Mouse (Mus musculus): ENCODE measurements around the gene Lamtor4. TPM values are rescaled to one million over a fixed set of nuclear protein-coding genes. Genes with fewer than 3 reads are reported as not detected.
A peak's percentile ranks its signal among the peaks of the same experiment; 100 is the strongest.
"Not testable (repeated sequence)": the region's sequence is repeated elsewhere in the genome, so short reads cannot be mapped to it uniquely, and the experiment has no call there.

Lamtor4 gene
- polyA plus RNA-seq (2015; fragmentation: Nextera tagmentation; extraction: Ambion mirVana): 77.6 and 87.0 TPM in 2 replicates

DNA sequence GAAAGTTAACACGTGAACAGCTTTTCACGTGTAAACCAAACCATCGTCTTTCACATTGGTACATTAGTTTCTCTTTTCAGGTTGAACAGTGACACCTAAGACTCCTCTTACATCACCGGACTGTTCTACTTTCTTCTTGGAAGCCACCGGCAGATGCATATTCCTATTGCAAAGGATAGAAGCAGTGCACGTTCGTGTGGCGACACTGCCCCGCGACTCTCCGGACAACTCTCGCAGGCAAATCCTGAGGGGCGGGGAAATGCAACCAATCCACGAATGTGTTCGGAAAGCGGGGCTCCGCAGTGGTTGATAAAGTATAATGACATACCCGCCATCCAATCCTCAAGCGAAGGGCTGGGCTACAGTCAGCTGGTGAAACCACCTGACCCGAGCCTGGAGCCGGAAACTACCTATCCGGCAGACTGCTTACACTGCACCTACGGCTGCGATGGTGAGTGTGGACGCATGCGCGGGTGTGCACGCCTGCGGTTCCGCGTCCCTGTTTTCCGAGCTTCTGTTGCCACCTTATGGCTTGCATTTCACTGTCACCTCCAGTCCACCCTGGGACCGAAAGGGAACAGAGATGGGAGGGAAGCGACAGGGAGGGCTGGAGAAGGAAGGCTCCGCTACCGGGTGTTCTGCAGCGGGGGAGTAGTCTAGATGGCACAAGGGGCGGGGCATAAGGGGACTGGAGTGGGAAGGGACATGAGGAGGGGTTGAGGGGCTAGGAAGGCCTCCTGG, at the start of gene Lamtor4:
Gene Lamtor4, plus strand, starts transcription at position 130 of the 741 bp plus-strand sequence.
- Histone ChIP-seq H3K9ac (ENCODE audit: low read depth, low read length) (peak within 1 kb of the TSS; percentile 63), H3K4me2 (ENCODE audit: low read length) (peak within 1 kb of the TSS; percentile 71), H3K4me3 (replicated peaks; ENCODE audit: low read depth, low read length) (peak within 1 kb of the TSS; percentile 63), H3K36me3 (ENCODE audit: insufficient read depth, low read length) (peaks cover 13% of the 10 kb centered on the region), H3K27me3 (ENCODE audit: insufficient read depth, low read length) (no peaks in the 10 kb centered on the region), H3K27ac (peak within 1 kb of the TSS; percentile 68), H3K4me1 (replicated peaks; ENCODE audit: insufficient read depth, low read length) (0 out of 2 replicates have a peak, but pooled peaks cover 4% of the 10 kb centered on the region), H3K9me3 (replicated peaks; ENCODE audit: low read length) (no peaks in the 10 kb centered on the region)
- ATAC-seq (replicated peaks; ENCODE audit: low FRiP score, low read depth) (peak; percentile 100), DNase-seq (ENCODE audit: low spot score) (peak; percentile 98)
- TF ChIP-seq CTCF (IDR thresholded peaks at IDR 0.05; ENCODE audit: low read depth): peak; percentile 58
- WGBS: under 1% methylated on average over 38 of the region's 38 CpGs

DNA sequence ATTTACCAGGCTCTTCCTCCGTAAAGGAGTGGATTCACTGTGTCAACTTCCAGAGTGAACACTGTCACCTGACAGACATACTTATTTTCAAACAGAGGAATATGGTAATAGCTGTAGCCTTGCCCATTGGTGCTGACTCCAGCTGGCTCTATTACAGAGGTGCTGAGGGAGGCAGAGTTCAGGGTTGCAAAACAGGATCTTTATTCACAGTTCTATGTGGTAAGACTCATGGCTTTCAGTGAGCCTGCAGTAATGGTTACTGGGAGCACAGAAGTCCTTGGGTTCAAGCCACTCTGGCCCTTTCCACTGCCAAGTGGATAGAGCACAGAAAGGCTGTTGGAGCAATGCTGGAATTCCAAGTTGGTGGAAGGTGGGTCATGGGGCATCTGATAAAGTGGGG, 48.0 kb upstream of the Lamtor4 start:
- DNase-seq (ENCODE audit: low spot score) (no peak), ATAC-seq (replicated peaks; ENCODE audit: low FRiP score, low read depth) (no peak)
- Histone ChIP-seq H3K9ac (ENCODE audit: low read depth, low read length) (no peak overlapping the region), H3K27ac (no peak overlapping the region), H3K4me3 (replicated peaks; ENCODE audit: low read depth, low read length) (no peak overlapping the region), H3K27me3 (ENCODE audit: insufficient read depth, low read length) (no peaks in the 10 kb centered on the region), H3K4me2 (ENCODE audit: low read length) (no peak overlapping the region), H3K36me3 (ENCODE audit: insufficient read depth, low read length) (no peaks in the 10 kb centered on the region), H3K4me1 (replicated peaks; ENCODE audit: insufficient read depth, low read length) (no peaks in the 10 kb centered on the region), H3K9me3 (replicated peaks; ENCODE audit: low read length) (no peaks in the 10 kb centered on the region)
- no peak for TF ChIP-seq CTCF (IDR thresholded peaks at IDR 0.05; ENCODE audit: low read depth)
- 87% methylated on average over 1 of the region's 1 CpGs for WGBS

DNA sequence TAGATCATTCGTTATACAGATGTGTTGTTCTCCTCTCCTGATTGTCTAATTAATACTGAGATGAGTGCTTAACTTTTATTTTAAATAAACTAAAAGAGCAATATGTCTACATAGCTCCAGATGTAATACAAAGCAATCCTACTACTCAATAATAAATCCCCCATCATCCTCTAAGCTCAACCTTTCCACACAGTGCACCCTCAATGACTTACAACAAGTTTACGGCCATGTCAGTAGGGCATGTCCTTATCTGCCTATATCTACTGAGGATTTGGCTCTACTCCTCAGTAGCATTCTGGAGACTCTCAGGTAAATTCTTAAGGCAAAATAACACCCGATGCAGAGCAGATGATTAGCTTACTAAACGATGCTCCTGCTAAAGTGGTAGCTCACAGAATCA, 47.4 kb upstream of the Lamtor4 start:
- no peaks in the 10 kb centered on the region for H3K36me3 ChIP-seq (ENCODE audit: insufficient read depth, low read length)
- ATAC-seq (replicated peaks; ENCODE audit: low FRiP score, low read depth) (no peak), DNase-seq (ENCODE audit: low spot score) (no peak)
- 85% methylated on average over 4 of the region's 4 CpGs for WGBS
- no peaks in the 10 kb centered on the region for H3K4me1 ChIP-seq (replicated peaks; ENCODE audit: insufficient read depth, low read length)
- H3K27ac ChIP-seq: no peak overlapping the region
- H3K4me3 ChIP-seq (replicated peaks; ENCODE audit: low read depth, low read length): no peak overlapping the region
- H3K4me2 ChIP-seq (ENCODE audit: low read length): no peak overlapping the region
- no peak for TF ChIP-seq CTCF (IDR thresholded peaks at IDR 0.05; ENCODE audit: low read depth)
- H3K27me3 ChIP-seq (ENCODE audit: insufficient read depth, low read length): no peaks in the 10 kb centered on the region
- no peaks in the 10 kb centered on the region for H3K9me3 ChIP-seq (replicated peaks; ENCODE audit: low read length)
- H3K9ac ChIP-seq (ENCODE audit: low read depth, low read length): no peak overlapping the region

DNA sequence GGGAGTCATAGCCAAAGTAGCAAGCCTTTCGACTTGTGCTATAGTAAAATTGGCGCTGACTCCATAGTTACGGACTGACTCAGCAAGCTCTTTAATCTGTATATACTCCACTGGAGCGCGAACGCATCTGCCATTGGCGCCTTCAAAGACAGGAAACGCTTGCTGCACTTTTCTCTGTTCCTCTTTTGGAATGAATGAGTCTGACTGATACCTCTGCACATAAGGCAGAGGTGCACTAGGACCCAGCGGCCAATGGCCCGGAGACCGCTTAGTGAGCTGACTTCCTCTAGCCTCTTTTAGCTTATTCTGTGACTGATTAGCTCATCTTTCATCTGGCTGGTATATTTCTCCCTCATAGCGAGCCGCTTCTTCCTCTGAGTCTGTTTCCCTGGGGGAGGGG, 38.6 kb upstream of the Lamtor4 start:
- H3K4me1 ChIP-seq (replicated peaks; ENCODE audit: insufficient read depth, low read length); H3K4me3 ChIP-seq (replicated peaks; ENCODE audit: low read depth, low read length); ATAC-seq (replicated peaks; ENCODE audit: low FRiP score, low read depth); H3K4me2 ChIP-seq (ENCODE audit: low read length); H3K9ac ChIP-seq (ENCODE audit: low read depth, low read length); DNase-seq (ENCODE audit: low spot score); H3K27me3 ChIP-seq (ENCODE audit: insufficient read depth, low read length); H3K9me3 ChIP-seq (replicated peaks; ENCODE audit: low read length); H3K27ac ChIP-seq; H3K36me3 ChIP-seq (ENCODE audit: insufficient read depth, low read length): not testable (repeated sequence)
- WGBS: 96% methylated on average over 13 of the region's 13 CpGs

DNA sequence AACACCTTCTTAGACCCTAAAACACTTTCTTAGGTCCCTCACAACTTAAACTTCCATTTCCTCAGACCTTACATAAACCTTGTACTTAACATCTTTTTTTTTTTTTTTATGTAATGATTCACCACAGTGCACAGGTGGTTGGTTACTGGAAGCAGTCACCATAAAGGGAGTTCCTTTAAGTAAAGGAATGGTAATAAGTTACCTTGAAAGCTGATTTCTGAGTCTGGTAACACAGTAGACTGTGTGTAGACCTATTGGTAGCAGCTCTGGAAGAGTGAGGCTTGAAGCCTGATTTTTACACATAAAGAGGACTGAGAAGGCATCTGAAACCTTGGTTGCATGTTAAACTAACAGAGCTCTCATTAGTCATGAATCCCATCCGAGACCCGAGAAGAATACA, 35.4 kb upstream of the Lamtor4 start:
- 0% methylated on average over 2 of the region's 2 CpGs for WGBS
- no peaks in the 10 kb centered on the region for H3K4me1 ChIP-seq (replicated peaks; ENCODE audit: insufficient read depth, low read length)
- peak; percentile 71; the same call in 1 of the 2 replicates for ATAC-seq (replicated peaks; ENCODE audit: low FRiP score, low read depth)
- TF ChIP-seq CTCF (IDR thresholded peaks at IDR 0.05; ENCODE audit: low read depth): no peak
- H3K4me2 ChIP-seq (ENCODE audit: low read length): no peak overlapping the region
- H3K36me3 ChIP-seq (ENCODE audit: insufficient read depth, low read length): no peaks in the 10 kb centered on the region
- H3K9ac ChIP-seq (ENCODE audit: low read depth, low read length): no peak overlapping the region
- H3K27ac ChIP-seq: peak overlapping the region; percentile 65
- H3K4me3 ChIP-seq (replicated peaks; ENCODE audit: low read depth, low read length): no peak overlapping the region
- peak; percentile 14 for DNase-seq (ENCODE audit: low spot score)
- no peaks in the 10 kb centered on the region for H3K9me3 ChIP-seq (replicated peaks; ENCODE audit: low read length)
- no peaks in the 10 kb centered on the region for H3K27me3 ChIP-seq (ENCODE audit: insufficient read depth, low read length)

DNA sequence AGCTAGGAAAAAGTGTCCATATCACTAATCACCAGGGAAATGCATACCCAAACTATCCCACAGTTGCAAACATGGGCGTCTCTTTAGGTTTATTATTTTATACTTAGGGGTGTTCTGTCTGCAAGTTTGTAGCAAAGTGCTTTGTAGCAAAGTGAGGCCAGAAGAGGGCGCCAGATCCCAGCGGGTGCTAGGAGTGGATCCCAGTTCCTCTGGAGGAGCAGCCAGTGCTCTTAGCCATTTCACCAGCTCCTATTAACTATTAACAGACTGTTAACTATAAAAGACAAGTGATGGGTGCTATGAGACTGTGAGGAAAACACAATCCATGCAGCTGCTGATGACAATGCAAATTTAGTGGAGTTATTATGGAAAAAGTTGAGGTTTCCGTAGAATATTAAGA, 33.2 kb upstream of the Lamtor4 start:
- Histone ChIP-seq H3K9ac (ENCODE audit: low read depth, low read length) (no peak overlapping the region), H3K4me3 (replicated peaks; ENCODE audit: low read depth, low read length) (no peak overlapping the region), H3K27ac (no peak overlapping the region), H3K4me2 (ENCODE audit: low read length) (no peak overlapping the region), H3K27me3 (ENCODE audit: insufficient read depth, low read length) (no peaks in the 10 kb centered on the region), H3K4me1 (replicated peaks; ENCODE audit: insufficient read depth, low read length) (no peaks in the 10 kb centered on the region), H3K9me3 (replicated peaks; ENCODE audit: low read length) (no peaks in the 10 kb centered on the region), H3K36me3 (ENCODE audit: insufficient read depth, low read length) (no peaks in the 10 kb centered on the region)
- DNase-seq (ENCODE audit: low spot score) (peak; percentile 89), ATAC-seq (replicated peaks; ENCODE audit: low FRiP score, low read depth) (peak; percentile 80)
- peak; percentile 93 for TF ChIP-seq CTCF (IDR thresholded peaks at IDR 0.05; ENCODE audit: low read depth)
- WGBS: 20% methylated on average over 4 of the region's 4 CpGs

All from kidney, postnatal 0 days (tissue).